Mouse (Mus musculus) liver, postnatal 0 days (tissue): ENCODE measurements at regions not wholly inside any gene's neighbourhood (a gene's known extent, or its start where the extent isn't known, plus 50 kb on each side); places are given as distances from the start of the nearest gene placed in this dataset.

Experiments
- CTCF ChIP-seq: sonication (generic); IDR thresholded peaks from 2 replicates; pipeline ENCODE4 v1.5.1; 2016; ENCODE audit warnings: antibody characterized with exemption, low read depth
- EP300 ChIP-seq: IDR thresholded peaks from 2 replicates; pipeline ENCODE4 v1.6.1; 2016; ENCODE audit warnings: antibody characterized with exemption, low read depth, mild to moderate bottlenecking

- TF ChIP-seq EP300 (no peak), CTCF (no peak)
Observed at GRCm38 (mm10) chr6:31250526-31250925, 148.0 kb upstream of the Mkln1 start.
